Mouse (Mus musculus) lung, embryonic 15.5 days (tissue): ENCODE measurements around the gene Carm1. TPM values are rescaled to one million over a fixed set of nuclear protein-coding genes. Genes with fewer than 3 reads are reported as not detected.
"Not testable (repeated sequence)": the region's sequence is repeated elsewhere in the genome, so short reads cannot be mapped to it uniquely, and the experiment has no call there.

Source experiments
- ATAC-seq: fragments of 200-750 bp; cut with Nextera tagmentation; 2 replicates; pipeline ENCODE4 v1.8.0; 2017; ENCODE audit warnings: moderate number of reproducible peaks, borderline replicate concordance; ENCODE audit not compliant: low FRiP score, low TSS enrichment; ENCODE audit errors: extremely low read depth
- H3K27ac ChIP-seq: fragments of 300-500 bp; sonication (generic); 2 replicates; pipeline ENCODE4 v1.5.1; 2015; ENCODE audit warnings: moderate library complexity, mild to moderate bottlenecking, inconsistent platforms
- H3K27me3 ChIP-seq: fragments of 300-500 bp; sonication (generic); 2 replicates; pipeline ENCODE4 v1.6.1; 2015; ENCODE audit warnings: inconsistent platforms
- H3K36me3 ChIP-seq: fragments of 300-500 bp; sonication (generic); 2 replicates; pipeline ENCODE4 v1.6.1; 2015; ENCODE audit warnings: inconsistent platforms
- H3K4me1 ChIP-seq: fragments of 300-500 bp; sonication (generic); 2 replicates; pipeline ENCODE4 v1.6.1; 2015; ENCODE audit warnings: inconsistent platforms
- H3K4me2 ChIP-seq: fragments of 300-500 bp; sonication (generic); 2 replicates; pipeline ENCODE4 v1.6.1; 2015; ENCODE audit warnings: inconsistent platforms, mild to moderate bottlenecking, moderate library complexity
- H3K4me3 ChIP-seq: fragments of 300-500 bp; sonication (generic); 2 replicates; pipeline ENCODE4 v1.5.1; 2015; ENCODE audit warnings: mild to moderate bottlenecking, inconsistent platforms
- H3K9ac ChIP-seq: fragments of 300-500 bp; sonication (generic); 2 replicates; pipeline ENCODE4 v1.6.1; 2015; ENCODE audit warnings: inconsistent platforms
- H3K9me3 ChIP-seq: fragments of 300-500 bp; sonication (generic); 2 replicates; pipeline ENCODE4 v1.6.1; 2016; ENCODE audit warnings: inconsistent platforms
- WGBS: fragments of 180-500 bp; shearing (Covaris S2); methylation state at CpG from one replicate; pipeline ENCODE4 v1.1.7; 2015; 5-methylcytosine and 5-hydroxymethylcytosine counted together
- polyA plus RNA-seq: library from polyadenylated mRNA; unstranded; fragments of >200 nt; fragmentation: Nextera tagmentation; extraction: Ambion mirVana; gene quantifications from 2 replicates; pipeline ENCODE4 v1.2.1, GENCODE M21; 2015

Gene Carm1
- polyA plus RNA-seq, 1 experiment from 2014 or later, result 47.3 TPM

GRCm38 (mm10) chr9:21589538-21589937, 42.8 kb downstream of the Carm1 start:
- Histone ChIP-seq H3K27ac (no peak overlapping the region), H3K4me2 (no peak overlapping the region), H3K9ac (no peak overlapping the region), H3K4me1 (peaks cover 21% of the 10 kb centered on the region), H3K27me3 (no peaks in the 10 kb centered on the region), H3K4me3 (no peak overlapping the region), H3K36me3 (peaks cover 56% of the 10 kb centered on the region), H3K9me3 (no peaks in the 10 kb centered on the region)
- WGBS, result 92% methylated on average over 5 of the region's 5 CpGs
- ATAC-seq, result no peak

- peak overlapping the region; percentile 95; the same call in 1 of the 2 replicates for H3K4me2 ChIP-seq
- WGBS, result 78% methylated on average over 6 of the region's 6 CpGs
- H3K9ac ChIP-seq, result no peak overlapping the region
- H3K27ac ChIP-seq, result no peak overlapping the region
- H3K4me3 ChIP-seq, result no peak overlapping the region
- no peaks in the 10 kb centered on the region for H3K27me3 ChIP-seq
- peaks cover 51% of the 10 kb centered on the region for H3K36me3 ChIP-seq
- H3K9me3 ChIP-seq, result no peaks in the 10 kb centered on the region
- ATAC-seq, result no peak
- H3K4me1 ChIP-seq, result peaks cover 27% of the 10 kb centered on the region
These were observed 44.6 kb downstream of the Carm1 start for GRCm38 (mm10) chr9:21591127-21591830.

GRCm38 (mm10) chr9:21591831-21592702, 45.4 kb downstream of the Carm1 start:
- 17% methylated on average over 17 of the region's 17 CpGs for WGBS
- H3K27ac ChIP-seq, result peak overlapping the region; percentile 49

GRCm38 (mm10) chr9:21592703-21593121, 46.0 kb downstream of the Carm1 start, which contains the start of the genes Timm29 and Yipf2:
Gene Timm29, plus strand, starts transcription at chr9:21592722.
Gene Yipf2, minus strand, starts transcription at chr9:21592828.
- Histone ChIP-seq H3K36me3 (peaks cover 38% of the 10 kb centered on the region), H3K27me3 (no peaks in the 10 kb centered on the region), H3K4me3 (peak within 1 kb of the TSS; percentile 82), H3K9ac (peak within 1 kb of the TSS; percentile 86), H3K9me3 (no peaks in the 10 kb centered on the region), H3K4me1 (peaks cover 27% of the 10 kb centered on the region), H3K27ac (peak within 1 kb of the TSS; percentile 81), H3K4me2 (peak within 1 kb of the TSS; percentile 95)
- 0% methylated on average over 30 of the region's 30 CpGs for WGBS
- ATAC-seq, result peak; percentile 90

More at GRCm38 (mm10) chr9:21591831-21592702, 45.4 kb downstream of the Carm1 start:
- Histone ChIP-seq H3K9me3 (no peaks in the 10 kb centered on the region), H3K4me3 (peak overlapping the region; percentile 82), H3K9ac (peak overlapping the region; percentile 86), H3K27me3 (no peaks in the 10 kb centered on the region), H3K4me1 (peaks cover 27% of the 10 kb centered on the region), H3K4me2 (peak overlapping the region; percentile 95), H3K36me3 (peaks cover 44% of the 10 kb centered on the region)
- ATAC-seq, result peak; percentile 46

- Histone ChIP-seq H3K9me3 (no peaks in the 10 kb centered on the region), H3K27ac (peak overlapping the region; percentile 81), H3K4me2 (peak overlapping the region; percentile 95), H3K36me3 (peaks cover 33% of the 10 kb centered on the region), H3K4me1 (peaks cover 27% of the 10 kb centered on the region), H3K4me3 (peak overlapping the region; percentile 82), H3K9ac (peak overlapping the region; percentile 86), H3K27me3 (no peaks in the 10 kb centered on the region)
- ATAC-seq, result peak; percentile 48; the same call in 1 of the 2 replicates
- under 1% methylated on average over 69 of the region's 69 CpGs for WGBS
These were observed 46.5 kb downstream of the Carm1 start for GRCm38 (mm10) chr9:21593122-21593721.

GRCm38 (mm10) chr9:21594350-21594749, 47.7 kb downstream of the Carm1 start:
- H3K27ac ChIP-seq, H3K9ac ChIP-seq, ATAC-seq, H3K27me3 ChIP-seq, H3K9me3 ChIP-seq: not testable (repeated sequence)
- peak overlapping the region; percentile 95 for H3K4me2 ChIP-seq
- WGBS, result 88% methylated on average over 8 of the region's 8 CpGs
- H3K4me1 ChIP-seq, result peaks cover 27% of the 10 kb centered on the region
- H3K4me3 ChIP-seq, result peak overlapping the region; percentile 82; the same call in 1 of the 2 replicates
- peaks cover 22% of the 10 kb centered on the region for H3K36me3 ChIP-seq

GRCm38 (mm10) chr9:21594838-21595237, 48.1 kb downstream of the Carm1 start:
- Histone ChIP-seq H3K36me3 (peaks cover 17% of the 10 kb centered on the region; the same call in 1 of the 2 replicates), H3K4me3 (no peak overlapping the region), H3K9me3 (no peaks in the 10 kb centered on the region), H3K4me2 (no peak overlapping the region), H3K27me3 (no peaks in the 10 kb centered on the region), H3K4me1 (peaks cover 27% of the 10 kb centered on the region), H3K27ac (no peak overlapping the region), H3K9ac (no peak overlapping the region)
- 84% methylated on average over 2 of the region's 2 CpGs for WGBS
- no peak for ATAC-seq

- Histone ChIP-seq H3K9ac (no peak overlapping the region), H3K36me3 (peaks cover 13% of the 10 kb centered on the region; the same call in 1 of the 2 replicates), H3K9me3 (no peaks in the 10 kb centered on the region), H3K4me1 (peaks cover 18% of the 10 kb centered on the region), H3K4me3 (no peak overlapping the region), H3K4me2 (no peak overlapping the region), H3K27me3 (no peaks in the 10 kb centered on the region), H3K27ac (no peak overlapping the region)
- no peak for ATAC-seq
- WGBS, result 39% methylated on average over 2 of the region's 2 CpGs
These were observed 51.5 kb downstream of the Carm1 start for GRCm38 (mm10) chr9:21598198-21598597.

- Histone ChIP-seq H3K4me3 (no peak overlapping the region), H3K4me1 (peaks cover 4% of the 10 kb centered on the region; the same call in 1 of the 2 replicates), H3K36me3 (peaks cover 9% of the 10 kb centered on the region; the same call in 1 of the 2 replicates), H3K27ac (no peak overlapping the region), H3K27me3 (no peaks in the 10 kb centered on the region), H3K9ac (no peak overlapping the region), H3K9me3 (no peaks in the 10 kb centered on the region), H3K4me2 (no peak overlapping the region)
- no peak for ATAC-seq
- 70% methylated on average over 3 of the region's 3 CpGs for WGBS
These were observed 53.5 kb downstream of the Carm1 start for GRCm38 (mm10) chr9:21600186-21600585.

- no peak overlapping the region for H3K27ac ChIP-seq
- H3K4me1 ChIP-seq, result no peaks in the 10 kb centered on the region
- no peak for ATAC-seq
- H3K9me3 ChIP-seq, result no peaks in the 10 kb centered on the region
- no peaks in the 10 kb centered on the region for H3K27me3 ChIP-seq
- peaks cover 3% of the 10 kb centered on the region; the same call in 1 of the 2 replicates for H3K36me3 ChIP-seq
- no peak overlapping the region for H3K4me3 ChIP-seq
- 83% methylated on average over 2 of the region's 2 CpGs for WGBS
- no peak overlapping the region for H3K4me2 ChIP-seq
- no peak overlapping the region for H3K9ac ChIP-seq
These were observed 54.4 kb downstream of the Carm1 start for GRCm38 (mm10) chr9:21601073-21601472.

- 47% methylated on average over 10 of the region's 10 CpGs for WGBS
- no peaks in the 10 kb centered on the region for H3K4me1 ChIP-seq
- no peaks in the 10 kb centered on the region for H3K9me3 ChIP-seq
- no peak overlapping the region for H3K4me3 ChIP-seq
- H3K4me2 ChIP-seq, result no peak overlapping the region
- no peak overlapping the region for H3K27ac ChIP-seq
- peak; percentile 77 for ATAC-seq
- no peaks in the 10 kb centered on the region for H3K36me3 ChIP-seq
- H3K9ac ChIP-seq, result no peak overlapping the region
- H3K27me3 ChIP-seq, result no peaks in the 10 kb centered on the region
These were observed 55.2 kb downstream of the Carm1 start for GRCm38 (mm10) chr9:21601722-21602399.
